Mouse (Mus musculus) spleen, adult 2 months (tissue): ENCODE measurements around the gene Myg1. TPM values are rescaled to one million over a fixed set of nuclear protein-coding genes. Genes with fewer than 3 reads are reported as not detected.

ENCODE experiments used
- DNase-seq, 2 experiments: peaks; one replicate each; pipeline versions ENCODE4 v3.0.0 to v3.0.0-alpha.2; 2012 to 2021; ENCODE audit warnings: low spot score in 2 of 2, low read depth in 1 of 2
- H3K27ac ChIP-seq: fragments of 200-500 bp; 2 replicates; pipeline ENCODE4 v1.5.1; 2012; ENCODE audit warnings: low read length, inconsistent platforms; ENCODE audit not compliant: insufficient read depth
- H3K27me3 ChIP-seq: fragments of 200-500 bp; 2 replicates; pipeline ENCODE4 v1.6.1; 2012; ENCODE audit warnings: mild to moderate bottlenecking, moderate library complexity, low read length, inconsistent platforms; ENCODE audit not compliant: control insufficient read depth, insufficient read depth
- H3K36me3 ChIP-seq: fragments of 200-500 bp; 2 replicates; pipeline ENCODE4 v1.6.1; 2012; ENCODE audit warnings: mild to moderate bottlenecking, low read length, inconsistent platforms; ENCODE audit not compliant: control insufficient read depth, insufficient read depth
- H3K4me1 ChIP-seq: fragments of 200-500 bp; 2 replicates; pipeline ENCODE4 v1.6.1; 2011; ENCODE audit warnings: inconsistent platforms; ENCODE audit not compliant: control insufficient read depth, insufficient read depth, insufficient read length
- H3K4me3 ChIP-seq: fragments of 200-500 bp; 2 replicates; pipeline ENCODE4 v1.5.1; 2011; ENCODE audit warnings: mild to moderate bottlenecking, inconsistent platforms; ENCODE audit not compliant: insufficient read depth, insufficient read length; ENCODE audit errors: extremely low read depth
- CTCF ChIP-seq: fragments of 200-500 bp; IDR thresholded peaks from 2 replicates; pipeline ENCODE4 v1.5.1; 2011; ENCODE audit warnings: mild to moderate bottlenecking, inconsistent platforms; ENCODE audit not compliant: insufficient read depth, insufficient read length, insufficient replicate concordance; ENCODE audit errors: extremely low read depth
- POLR2A ChIP-seq: fragments of 200-500 bp; IDR thresholded peaks from 2 replicates; pipeline ENCODE4 v1.6.1; 2011; ENCODE audit warnings: low read depth, low read length, inconsistent platforms
- WGBS: fragments of 180-500 bp; shearing (Covaris S2); methylation state at CpG from one replicate; pipeline ENCODE4 v1.1.7; 2018; 5-methylcytosine and 5-hydroxymethylcytosine counted together
- polyA plus RNA-seq: library from polyadenylated mRNA; depleted of rRNA; stranded (reverse); fragments of >200 nt; gene quantifications from 2 replicates; pipeline ENCODE4 v1.2.3, GENCODE M21; 2012; rRNA removed

Myg1 gene
- 41.9 and 48.4 TPM in 2 replicates for polyA plus RNA-seq

- H3K36me3 ChIP-seq, result peaks cover 11% of the 10 kb centered on the region
- H3K27me3 ChIP-seq, result no peaks in the 10 kb centered on the region
- no peak for TF ChIP-seq POLR2A
- TF ChIP-seq CTCF, result no peak
- H3K27ac ChIP-seq, result peak within 1 kb of the TSS; percentile 72
- peak; percentile 72 to 83 for DNase-seq
- peak within 1 kb of the TSS; percentile 91 for H3K4me3 ChIP-seq
- under 1% methylated on average over 30 of the region's 30 CpGs for WGBS
- H3K4me1 ChIP-seq, result peaks cover 8% of the 10 kb centered on the region; the same call in 1 of the 2 replicates
Measured at GRCm38 (mm10) chr15:102331610-102332015, at the start of gene Myg1. TSS of gene Myg1 (plus strand) at chr15:102331709.

GRCm38 (mm10) chr15:102282463-102283292, 48.8 kb upstream of the Myg1 start:
- no peaks in the 10 kb centered on the region for H3K27me3 ChIP-seq
- H3K4me1 ChIP-seq, result peaks cover 11% of the 10 kb centered on the region
- DNase-seq, result no peak
- WGBS, result 69% methylated on average over 8 of the region's 8 CpGs
- TF ChIP-seq CTCF (no peak), POLR2A (no peak)
- no peak overlapping the region for H3K27ac ChIP-seq
- H3K4me3 ChIP-seq, result no peak overlapping the region
- peaks cover 4% of the 10 kb centered on the region; the same call in 1 of the 2 replicates for H3K36me3 ChIP-seq

GRCm38 (mm10) chr15:102283648-102284047, 47.9 kb upstream of the Myg1 start:
- WGBS, result 57% methylated on average over 3 of the region's 3 CpGs

GRCm38 (mm10) chr15:102287395-102287794, 44.1 kb upstream of the Myg1 start:
- no peaks in the 10 kb centered on the region for H3K27me3 ChIP-seq
- no peak overlapping the region for H3K27ac ChIP-seq
- H3K36me3 ChIP-seq, result no peaks in the 10 kb centered on the region
- TF ChIP-seq POLR2A, result no peak
- TF ChIP-seq CTCF, result no peak
- H3K4me1 ChIP-seq, result no peaks in the 10 kb centered on the region
- peak; percentile 40 to 50 for DNase-seq
- H3K4me3 ChIP-seq, result no peak overlapping the region

More at GRCm38 (mm10) chr15:102283648-102284047, 47.9 kb upstream of the Myg1 start:
- H3K4me1 ChIP-seq, result peaks cover 11% of the 10 kb centered on the region
- H3K4me3 ChIP-seq, result no peak overlapping the region
- H3K27me3 ChIP-seq, result no peaks in the 10 kb centered on the region
- H3K27ac ChIP-seq, result no peak overlapping the region
- DNase-seq, result no peak
- H3K36me3 ChIP-seq, result peaks cover 4% of the 10 kb centered on the region; the same call in 1 of the 2 replicates
- TF ChIP-seq CTCF (no peak), POLR2A (no peak)

- peak; percentile 77 to 93 for DNase-seq
- WGBS, result 5% methylated on average over 25 of the region's 25 CpGs
- TF ChIP-seq CTCF (no peak), POLR2A (peak; percentile 14; the same call in 1 of the 2 replicates)
- Histone ChIP-seq H3K4me3 (peak within 1 kb of the TSS; percentile 93), H3K27me3 (no peaks in the 10 kb centered on the region), H3K36me3 (no peaks in the 10 kb centered on the region), H3K4me1 (peaks cover 3% of the 10 kb centered on the region; the same call in 1 of the 2 replicates), H3K27ac (no peak within 1 kb of the TSS)
Measured at GRCm38 (mm10) chr15:102295633-102296367, 35.7 kb upstream of the Myg1 start, which contains the start of gene Espl1. TSS of gene Espl1 (plus strand) at chr15:102296266.

GRCm38 (mm10) chr15:102296368-102297006, 35.0 kb upstream of the Myg1 start:
- TF ChIP-seq POLR2A, result no peak
- no peak for TF ChIP-seq CTCF
- Histone ChIP-seq H3K27me3 (no peaks in the 10 kb centered on the region), H3K4me1 (peaks cover 3% of the 10 kb centered on the region; the same call in 1 of the 2 replicates), H3K36me3 (no peaks in the 10 kb centered on the region), H3K4me3 (peak overlapping the region; percentile 93), H3K27ac (no peak overlapping the region)
- DNase-seq, result no peak
- 6% methylated on average over 24 of the region's 24 CpGs for WGBS
